Mouse (Mus musculus) liver, adult 2 months (tissue): ENCODE data around the gene Tubb4a.

Experiments used
- CTCF ChIP-seq: fragments of 200-500 bp; IDR thresholded peaks from 2 replicates; pipeline ENCODE4 v1.5.1; 2011; ENCODE audit warnings: low read depth, low read length, control low read depth
- POLR2A ChIP-seq: fragments of 200-500 bp; IDR thresholded peaks from 2 replicates; pipeline ENCODE4 v1.6.1; 2011; ENCODE audit warnings: low read length, control low read depth; ENCODE audit not compliant: insufficient read depth; ENCODE audit errors: extremely low read depth

GRCm38 (mm10) chr17:57082481-57082880 is 5.1 kb downstream of the Tubb4a start:
- TF ChIP-seq CTCF (no peak), POLR2A (no peak)
